Mouse (Mus musculus): ENCODE measurements around the gene Gprasp2.
A peak's percentile ranks its signal among the peaks of the same experiment; 100 is the strongest.
"Not testable (repeated sequence)": the region's sequence is repeated elsewhere in the genome, so short reads cannot be mapped to it uniquely, and the experiment has no call there.

Gene Gprasp2

GRCm38 (mm10) chrX:135838521-135839360 lies at the start of gene Gprasp2:
Gene Gprasp2, plus strand, starts transcription at chrX:135839034.
- DNase-seq, result peak; percentile 20

- DNase-seq, result no peak
Observed at GRCm38 (mm10) chrX:135791536-135791935, 47.3 kb upstream of the Gprasp2 start.

DNA sequence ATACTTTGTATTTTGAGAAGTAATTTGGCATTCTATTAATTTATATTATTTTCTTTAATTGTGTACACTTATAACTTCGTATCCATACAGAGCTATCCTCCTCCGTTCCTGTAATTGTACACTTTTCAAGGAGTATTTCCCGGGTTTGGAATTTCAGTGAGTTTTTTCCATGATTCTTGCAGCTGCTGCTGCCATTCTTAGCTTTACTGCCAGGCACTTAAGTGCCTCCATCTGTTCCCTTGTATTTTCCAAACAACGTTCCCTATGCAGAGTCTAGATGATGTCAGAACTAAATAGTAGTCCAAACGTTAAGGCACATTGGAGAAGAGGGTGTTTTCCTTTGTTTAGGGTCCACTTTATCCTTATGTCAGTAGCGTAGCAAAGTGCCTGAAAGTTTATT lies 46.5 kb upstream of the Gprasp2 start:
- no peak for DNase-seq

GRCm38 (mm10) chrX:135795591-135796304 lies 43.1 kb upstream of the Gprasp2 start:
- peak; percentile 57 for DNase-seq

DNA sequence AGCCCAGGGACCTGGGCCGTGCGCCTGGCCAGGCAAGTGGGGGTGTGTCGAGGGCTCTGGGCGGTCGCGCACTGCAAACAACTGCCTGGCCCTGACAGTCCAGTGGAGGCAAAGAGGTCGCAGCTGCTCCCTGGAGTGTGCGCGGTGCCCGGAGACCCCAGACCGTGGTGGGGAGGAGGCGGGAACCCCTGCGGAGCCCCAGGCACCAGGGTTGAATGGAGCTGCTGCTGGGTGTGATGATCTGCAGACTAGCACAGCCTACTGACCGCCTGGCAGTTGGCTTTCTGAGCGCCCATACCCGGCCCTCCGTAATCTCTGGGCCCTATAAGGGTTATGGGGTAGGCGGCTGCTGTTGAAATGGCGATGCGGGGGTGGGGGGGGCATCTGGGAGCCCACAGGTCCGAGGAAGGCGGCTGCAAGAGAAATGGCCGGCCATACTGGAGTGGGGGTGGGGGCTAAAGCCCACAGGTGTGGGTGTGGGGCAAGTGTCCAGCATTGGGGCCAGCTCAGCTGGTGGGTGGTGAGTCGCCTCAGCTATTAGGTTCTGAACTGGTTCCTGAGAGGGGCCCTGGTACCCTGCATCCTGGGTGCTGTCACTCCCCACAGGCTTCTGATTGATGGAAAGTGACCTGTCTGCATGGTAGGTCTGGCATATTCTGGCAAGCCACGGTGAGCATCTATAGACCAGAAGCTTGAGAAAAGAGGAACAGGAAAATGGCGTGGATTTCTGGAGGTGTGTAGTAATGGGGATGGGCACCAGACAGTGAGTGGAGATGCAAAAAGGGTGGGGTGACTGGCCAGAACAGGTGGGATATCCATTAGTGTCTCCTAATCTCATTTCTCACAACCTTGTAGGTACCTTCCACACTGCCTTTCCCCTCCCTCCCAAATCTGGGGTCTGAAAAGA lies 42.3 kb upstream of the Gprasp2 start:
- DNase-seq, result peak; percentile 1

DNA sequence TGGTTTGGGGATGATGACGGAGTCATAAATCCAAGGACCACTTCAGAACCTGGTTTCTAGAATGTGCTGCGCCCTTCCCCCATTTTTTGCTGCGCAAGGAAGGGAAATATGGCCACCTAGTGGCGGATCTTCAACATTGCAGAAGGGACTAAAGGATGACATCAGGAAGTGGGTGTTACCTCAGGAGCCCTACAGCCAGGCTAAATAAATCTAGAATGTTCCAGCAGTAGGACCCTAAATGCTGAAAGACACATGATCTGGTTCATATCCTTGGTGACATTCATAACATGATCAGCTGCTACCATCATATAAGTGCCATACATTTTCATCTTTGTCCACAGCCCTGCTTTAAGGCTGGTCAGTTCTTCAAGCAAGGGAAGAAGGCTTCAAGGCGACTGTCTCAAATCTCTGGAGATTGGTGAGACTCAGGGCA lies 41.6 kb upstream of the Gprasp2 start, which contains the start of gene Bhlhb9:
Gene Bhlhb9 (plus strand): TSS at position 383 of the 433 bp plus-strand sequence.
- peak; percentile 68 for DNase-seq

- DNase-seq, result no peak
Observed at GRCm38 (mm10) chrX:135804149-135804548, 34.7 kb upstream of the Gprasp2 start.

- peak; percentile 53 for DNase-seq
Observed at GRCm38 (mm10) chrX:135805780-135806179, 33.1 kb upstream of the Gprasp2 start.

GRCm38 (mm10) chrX:135835896-135836295 lies 2.9 kb upstream of the Gprasp2 start:
- not testable (repeated sequence) for DNase-seq

DNA sequence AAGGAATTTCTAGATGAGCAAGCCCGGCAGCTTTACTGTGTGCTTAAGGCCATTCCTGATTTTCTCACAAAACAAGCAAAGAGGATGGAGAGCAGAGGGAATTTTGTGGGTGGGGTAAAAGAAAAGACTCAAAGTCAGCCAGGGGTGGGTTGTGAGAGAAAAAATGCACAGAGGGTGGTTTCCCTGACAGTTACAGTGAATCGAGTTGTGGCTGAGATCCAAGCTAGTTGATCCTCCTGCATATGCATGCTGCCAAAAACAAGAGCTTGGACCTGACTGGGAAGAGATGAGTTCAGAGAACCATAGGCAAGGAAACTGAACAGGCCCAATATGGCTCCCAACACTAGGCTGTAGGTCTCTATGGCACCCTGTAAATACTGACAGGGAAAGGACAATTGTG lies 938 bp upstream of the Gprasp2 start:
- DNase-seq, result no peak

- peak; percentile 46 for DNase-seq
Observed at GRCm38 (mm10) chrX:135839397-135840391, 860 bp downstream of the Gprasp2 start.

DNA sequence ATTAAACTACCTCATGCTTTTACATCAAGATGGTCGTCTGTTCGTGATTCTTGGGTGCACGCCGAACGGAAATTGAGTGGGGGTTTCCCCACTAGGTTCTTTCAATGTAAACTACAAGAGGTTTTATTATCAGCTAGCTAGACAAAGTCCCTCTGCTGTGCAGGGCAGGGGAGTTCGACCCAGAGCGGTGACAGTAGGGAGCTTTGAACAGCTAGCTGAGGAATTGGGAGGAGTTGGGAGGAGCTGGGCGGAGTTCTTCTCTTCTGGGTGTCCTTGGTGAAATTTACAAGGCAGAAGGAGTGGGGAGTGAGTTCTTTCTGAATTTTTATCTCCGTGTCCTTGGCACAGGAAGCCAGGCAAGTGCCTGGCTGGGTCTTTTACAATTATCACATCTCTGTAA lies 28.0 kb downstream of the Gprasp2 start:
- not testable (repeated sequence) for DNase-seq

DNA sequence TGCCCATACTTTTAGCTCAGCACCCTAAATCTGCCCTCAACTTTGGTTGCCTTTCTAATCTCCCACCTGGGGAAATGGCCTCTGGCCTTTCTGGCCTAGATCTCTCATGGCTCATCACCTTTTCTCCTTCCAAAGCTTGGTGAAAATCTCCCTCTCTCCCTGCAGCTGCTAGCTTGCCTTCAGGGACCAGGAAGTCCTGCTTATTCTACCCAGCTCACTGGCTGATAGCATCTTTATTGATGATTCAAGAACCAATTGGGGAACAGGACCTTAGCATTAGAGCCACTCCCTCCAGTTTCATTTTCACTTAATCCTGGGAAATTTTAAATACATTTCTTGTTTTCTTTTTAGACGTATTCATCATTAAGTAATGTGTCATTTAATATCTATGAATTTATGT lies 37.8 kb downstream of the Gprasp2 start:
- no peak for DNase-seq

GRCm38 (mm10) chrX:135879626-135880025 lies 40.8 kb downstream of the Gprasp2 start:
- DNase-seq, result no peak

GRCm38 (mm10) chrX:135885411-135886233 lies 46.8 kb downstream of the Gprasp2 start:
- DNase-seq, result peak; percentile 78

DNA sequence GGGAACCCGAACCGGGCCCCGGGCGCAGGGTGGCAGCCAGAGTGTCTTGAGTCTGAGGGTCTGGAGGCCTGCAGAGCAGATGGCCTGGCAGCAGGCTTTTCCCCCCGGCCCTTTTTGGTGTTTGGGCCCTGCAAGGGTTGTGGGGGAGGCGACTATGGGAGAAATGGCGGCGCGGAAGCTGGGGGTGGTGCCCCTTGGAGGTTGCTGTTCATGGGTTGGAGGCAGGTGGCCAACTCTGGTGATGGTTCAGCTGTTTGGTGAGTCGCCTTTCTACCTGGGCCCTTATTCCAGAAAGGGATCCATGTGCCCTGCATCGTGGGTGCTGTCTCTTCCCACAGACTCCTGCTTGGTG lies 47.4 kb downstream of the Gprasp2 start:
- peak; percentile 25 for DNase-seq
